Mouse (Mus musculus) heart, postnatal 14 days (tissue): ENCODE results near the gene Tmeff1. TPM values are rescaled to one million over a fixed set of nuclear protein-coding genes. Genes with fewer than 3 reads are reported as not detected.

Source experiments
- DNase-seq, 2 experiments: peaks; one replicate each; pipeline ENCODE4 v3.0.0; 2021 to 2022
- intact Hi-C: fragments of 180-260 bp; cut with DNase I; formaldehyde crosslinking; loops from one replicate; pipeline ENCODE4 v1.15.1; 2025
- total RNA-seq, 2 experiments: library from RNA; stranded (reverse); gene quantifications; 2 replicates each; pipeline ENCODE4 v1.2.3; 2021

Gene Tmeff1
- total RNA-seq, 2 experiments from 2014 or later, result 12.5 to 13.1 TPM

DNA sequence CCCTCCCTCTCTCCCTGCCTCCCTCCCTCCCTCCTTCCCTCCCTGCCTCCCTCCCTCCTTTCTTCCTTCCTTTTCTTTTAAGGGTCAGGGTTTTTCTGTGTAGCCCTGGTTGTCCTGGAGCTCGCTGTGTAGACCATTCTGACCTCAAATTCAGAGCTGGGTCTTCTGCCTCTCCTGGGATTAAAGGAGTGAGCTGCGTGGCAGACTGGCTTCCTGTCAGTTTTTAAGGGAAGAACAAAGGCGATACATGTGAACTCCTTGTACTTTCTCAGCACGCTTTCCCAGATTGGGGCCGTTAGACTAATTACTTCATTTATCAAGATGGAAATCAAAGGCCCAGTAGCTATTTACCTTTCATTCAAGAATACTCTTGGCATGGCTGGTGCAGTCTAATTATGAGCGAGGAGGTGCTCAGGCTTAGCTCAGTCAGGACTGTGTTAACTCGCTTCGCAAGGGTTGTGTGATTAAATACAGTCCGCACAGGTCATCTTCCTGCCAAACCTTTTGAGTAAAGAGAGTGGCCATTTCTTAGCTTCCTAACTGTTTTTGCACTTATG, 107.8 kb downstream of the Tmeff1 start:
- DNase-seq, result no peak
- intact Hi-C loops, result loop anchor here (2.0 to 5.0 kb wide), 2 partner anchors 78 to 629 kb away; no protein-coding TSS in a partner anchor

GRCm38 (mm10) chr4:48696706-48697105, 111.7 kb downstream of the Tmeff1 start:
- intact Hi-C loops, result no loop called here
- DNase-seq, result no peak

GRCm38 (mm10) chr4:48697302-48697701, 112.3 kb downstream of the Tmeff1 start:
- intact Hi-C loops, result no loop called here
- no peak for DNase-seq

Other genes with a start within 250 kb of the Tmeff1 start
- gene Tex10, start 111.7 kb upstream of the Tmeff1 start, total RNA-seq, result 10 to 100 TPM; 10.8 to 11.6 TPM
- gene Msantd3, start 45.2 kb upstream of the Tmeff1 start, total RNA-seq, result 10 to 100 TPM; 24.1 to 25.8 TPM
- gene Cavin4, start 78.3 kb downstream of the Tmeff1 start, total RNA-seq, result 10 to 100 TPM; 72.1 to 85.4 TPM